ENCODE assay signal across 30 mouse cellular contexts in the genomic region with DNA sequence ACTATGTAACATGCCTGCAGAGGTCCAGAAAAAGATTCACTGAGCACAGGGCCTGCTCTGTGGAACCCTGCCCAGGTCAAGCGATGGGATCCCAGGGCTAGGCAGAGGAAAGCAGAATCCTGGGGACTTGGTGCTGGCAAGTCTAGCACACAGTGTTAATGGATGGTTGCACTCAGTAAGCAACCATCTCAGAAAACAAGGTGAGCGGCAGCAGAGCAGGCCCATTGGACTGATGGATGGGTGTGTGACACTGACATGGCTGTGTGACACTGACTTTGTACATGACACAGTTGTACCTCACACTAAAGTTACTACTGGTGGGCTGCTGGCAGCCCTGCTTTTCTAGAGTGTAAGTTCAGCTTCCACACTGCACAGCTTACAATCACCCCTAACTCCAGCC.
"Had no signal": no experiment of that assay in that cellular context is flagged by ENCODE, and none has a peak within 500 bp of the region (broad histone marks: within the 10 kb centered on the region; RNA-seq: fewer than 3 reads in every experiment).

No protein-coding gene starts in this region.

- H3K4me3 ChIP-seq: limb, embryonic 10.5 days; limb, embryonic 12.5 days; limb, embryonic 13.5 days; limb, embryonic 15.5 days; liver, embryonic 12.5 days; liver, embryonic 13.5 days; liver, embryonic 15.5 days; lung, embryonic 15.5 days; megakaryocyte, embryonic 14.5 days; midbrain, embryonic 10.5 days; midbrain, embryonic 12.5 days; midbrain, embryonic 13.5 days; midbrain, embryonic 15.5 days; myocyte; neural tube, embryonic 12.5 days had no signal

- H3K9me3 ChIP-seq: limb, embryonic 10.5 days; limb, embryonic 12.5 days; limb, embryonic 13.5 days; limb, embryonic 15.5 days; liver, embryonic 12.5 days; liver, embryonic 13.5 days; liver, embryonic 15.5 days; lung, embryonic 15.5 days; megakaryocyte, embryonic 14.5 days; midbrain, embryonic 12.5 days; midbrain, embryonic 13.5 days; midbrain, embryonic 15.5 days; neural tube, embryonic 12.5 days had no signal

- H3K4me2 ChIP-seq: limb, embryonic 12.5 days; limb, embryonic 13.5 days; limb, embryonic 15.5 days; liver, embryonic 11.5 days; liver, embryonic 12.5 days; liver, embryonic 13.5 days; liver, embryonic 15.5 days; lung, embryonic 14.5 days; lung, embryonic 15.5 days; midbrain, embryonic 12.5 days; midbrain, embryonic 13.5 days; midbrain, embryonic 15.5 days; neural tube, embryonic 12.5 days had no signal

- H3K27ac ChIP-seq: limb, embryonic 10.5 days; limb, embryonic 12.5 days; limb, embryonic 13.5 days; limb, embryonic 15.5 days; liver, embryonic 12.5 days; liver, embryonic 13.5 days; liver, embryonic 14.5 days; liver, embryonic 15.5 days; lung, embryonic 15.5 days; macrophage; midbrain, embryonic 10.5 days; midbrain, embryonic 12.5 days; midbrain, embryonic 13.5 days; midbrain, embryonic 15.5 days; neural tube, embryonic 12.5 days had no signal

- H3K27me3 ChIP-seq: limb, embryonic 12.5 days; limb, embryonic 13.5 days; limb, embryonic 15.5 days; liver, embryonic 12.5 days; liver, embryonic 13.5 days; liver, embryonic 15.5 days; lung, embryonic 15.5 days; midbrain, embryonic 12.5 days; midbrain, embryonic 13.5 days; midbrain, embryonic 15.5 days; neural tube, embryonic 12.5 days had no signal

- ATAC-seq: liver, embryonic 12.5 days; liver, postnatal 0 days; lung, postnatal 0 days; midbrain, embryonic 13.5 days; midbrain, embryonic 15.5 days had no signal

- DNase-seq: left cerebral cortex, postnatal 4 days; liver; liver, embryonic 13.5 days; liver, postnatal 0 days; lung, adult 18-20 months; lung, adult 2 months; lung, embryonic 14.5 days; lung, postnatal 10 days; lung, postnatal 14 days; lung, postnatal 36 days; lung, postnatal 4 days; midbrain, embryonic 14.5 days had no signal

- H3K9ac ChIP-seq: limb, embryonic 12.5 days; limb, embryonic 13.5 days; limb, embryonic 15.5 days; liver, embryonic 12.5 days; liver, embryonic 13.5 days; liver, embryonic 14.5 days; liver, embryonic 15.5 days; liver, postnatal 0 days; lung, embryonic 14.5 days; lung, embryonic 15.5 days; midbrain, embryonic 12.5 days; midbrain, embryonic 13.5 days; midbrain, embryonic 15.5 days; neural tube, embryonic 12.5 days had no signal

- H3K36me3 ChIP-seq: liver, embryonic 13.5 days; liver, embryonic 15.5 days; midbrain, embryonic 15.5 days had no signal
